Mouse (Mus musculus) myocyte (in vitro differentiated cells): ENCODE results near the gene Atp2a1. TPM values are rescaled to one million over a fixed set of nuclear protein-coding genes. Genes with fewer than 3 reads are reported as not detected.
"Not testable (repeated sequence)": the region's sequence is repeated elsewhere in the genome, so short reads cannot be mapped to it uniquely, and the experiment has no call there.

ENCODE experiments used
- H3K27me3 ChIP-seq: one replicate; pipeline ENCODE4 v1.6.1; 2011; ENCODE audit not compliant: control insufficient read depth, insufficient read depth, insufficient read length
- H3K36me3 ChIP-seq: one replicate; pipeline ENCODE4 v1.6.1; 2011; ENCODE audit not compliant: control insufficient read depth, insufficient read depth
- H3K4me2 ChIP-seq: one replicate; pipeline ENCODE4 v1.6.1; 2011; ENCODE audit warnings: low read depth, control low read depth
- H3K4me3 ChIP-seq: one replicate; pipeline ENCODE4 v1.5.1; 2011; ENCODE audit warnings: mild to moderate bottlenecking, control low read depth, moderate library complexity
- H3K79me2 ChIP-seq: one replicate; pipeline ENCODE4 v1.6.1; 2011; ENCODE audit not compliant: control insufficient read depth, insufficient read depth
- H3ac ChIP-seq: one replicate; pipeline ENCODE4 v1.6.1; 2011; ENCODE audit not compliant: control insufficient read depth, insufficient read length
- CEBPB ChIP-seq: IDR thresholded peaks from 2 replicates; pipeline ENCODE4 v1.6.1; 2011; ENCODE audit warnings: mild to moderate bottlenecking, moderate library complexity; ENCODE audit not compliant: poor library complexity, insufficient read depth, severe bottlenecking
- E2F4 ChIP-seq: IDR thresholded peaks from one replicate; pipeline ENCODE4 v1.6.1; 2011; ENCODE audit warnings: mild to moderate bottlenecking, control low read depth, moderate library complexity; ENCODE audit not compliant: insufficient read depth
- MAX ChIP-seq: IDR thresholded peaks from one replicate; pipeline ENCODE4 v1.6.1; 2011; ENCODE audit warnings: low read depth, mild to moderate bottlenecking, control low read depth
- MYOD1 ChIP-seq, 3 experiments: IDR thresholded peaks; one replicate each; pipeline ENCODE4 v1.6.1; 2011; ENCODE audit warnings: control low read depth in 2 of 3, low read depth in 2 of 3, mild to moderate bottlenecking in 2 of 3, moderate library complexity in 1 of 3; ENCODE audit not compliant: insufficient read length in 2 of 3, control insufficient read depth in 1 of 3
- MYOG ChIP-seq, 3 experiments: IDR thresholded peaks; one replicate each; pipeline ENCODE4 v1.6.1; 2011; ENCODE audit warnings: control low read depth in 2 of 3, low read depth in 2 of 3, mild to moderate bottlenecking in 2 of 3; ENCODE audit not compliant: insufficient read length in 2 of 3, control insufficient read depth in 1 of 3, insufficient read depth in 1 of 3
- POLR2A ChIP-seq: IDR thresholded peaks from one replicate; pipeline ENCODE4 v1.6.1; 2011; ENCODE audit warnings: low read depth, mild to moderate bottlenecking, control low read depth, moderate library complexity; ENCODE audit not compliant: insufficient read length
- POLR2AphosphoS2 ChIP-seq: IDR thresholded peaks from one replicate; pipeline ENCODE4 v1.6.1; 2011; ENCODE audit warnings: low read depth, control low read depth; ENCODE audit not compliant: insufficient read length
- REST ChIP-seq: IDR thresholded peaks from one replicate; pipeline ENCODE4 v1.6.1; 2011; ENCODE audit warnings: mild to moderate bottlenecking, control low read depth, moderate library complexity; ENCODE audit not compliant: insufficient read depth, insufficient read length
- SRF ChIP-seq: IDR thresholded peaks from one replicate; pipeline ENCODE4 v1.6.1; 2011; ENCODE audit warnings: low read depth; ENCODE audit not compliant: control insufficient read depth, insufficient read length
- TCF12 ChIP-seq: IDR thresholded peaks from one replicate; pipeline ENCODE4 v1.6.1; 2011; ENCODE audit warnings: mild to moderate bottlenecking, control low read depth; ENCODE audit not compliant: poor library complexity, insufficient read depth, severe bottlenecking
- TCF3 ChIP-seq: IDR thresholded peaks from one replicate; pipeline ENCODE4 v1.6.1; 2011; ENCODE audit warnings: low read depth, control low read depth; ENCODE audit not compliant: insufficient read length
- USF1 ChIP-seq: IDR thresholded peaks from one replicate; pipeline ENCODE4 v1.6.1; 2011; ENCODE audit warnings: low read depth, mild to moderate bottlenecking, control low read depth, moderate library complexity
- polyA plus RNA-seq: library from polyadenylated mRNA; unstranded; fragments of >200 nt; fragmentation: generic; extraction: Trizol; gene quantifications from one replicate; pipeline ENCODE4 v1.2.1, GENCODE M21; 2012; ENCODE audit warnings: missing spikeins

The Atp2a1 gene
- polyA plus RNA-seq, 1 experiment, result 1,699 TPM

- H3K4me2 ChIP-seq, result no peak overlapping the region
- H3K4me3 ChIP-seq, result no peak overlapping the region
- no peak overlapping the region for H3ac ChIP-seq
- peaks cover 48% of the 10 kb centered on the region for H3K79me2 ChIP-seq
- TF ChIP-seq POLR2A (no peak), POLR2AphosphoS2 (no peak), REST (no peak), E2F4 (no peak), MYOG (IDR thresholded peaks at IDR 0.05; ENCODE audit: control insufficient read depth in 1 of 3, insufficient read depth in 1 of 3, insufficient read length in 2 of 3, low read depth in 2 of 3) (no peak), USF1 (no peak), MYOD1 (IDR thresholded peaks at IDR 0.05; ENCODE audit: control insufficient read depth in 1 of 3, insufficient read length in 2 of 3, low read depth in 2 of 3) (no peak), MAX (no peak), CEBPB (no peak), SRF (no peak), TCF12 (no peak), TCF3 (no peak)
- H3K36me3 ChIP-seq, result peaks cover 73% of the 10 kb centered on the region
- H3K27me3 ChIP-seq, result no peaks in the 10 kb centered on the region
Measured at GRCm38 (mm10) chr7:126497966-126498365, 35.1 kb upstream of the Atp2a1 start.

GRCm38 (mm10) chr7:126496475-126496874 is 33.6 kb upstream of the Atp2a1 start:
- TF ChIP-seq POLR2AphosphoS2 (peak; percentile 45), REST (no peak), TCF12 (no peak)
- no peak overlapping the region for H3ac ChIP-seq
- no peak overlapping the region for H3K4me2 ChIP-seq
- H3K27me3 ChIP-seq, result no peaks in the 10 kb centered on the region
- peaks cover 73% of the 10 kb centered on the region for H3K36me3 ChIP-seq
- no peak overlapping the region for H3K4me3 ChIP-seq
- H3K79me2 ChIP-seq, result peaks cover 45% of the 10 kb centered on the region

- no peak overlapping the region for H3K4me3 ChIP-seq
Measured at GRCm38 (mm10) chr7:126494120-126494519, 31.2 kb upstream of the Atp2a1 start.

GRCm38 (mm10) chr7:126491973-126492372 is 29.1 kb upstream of the Atp2a1 start:
- no peaks in the 10 kb centered on the region for H3K27me3 ChIP-seq
- no peak overlapping the region for H3ac ChIP-seq
- TF ChIP-seq POLR2AphosphoS2, result no peak
- no peak for TF ChIP-seq TCF12
- no peak for TF ChIP-seq POLR2A
- TF ChIP-seq USF1, result no peak
- TF ChIP-seq CEBPB, result no peak
- no peak for TF ChIP-seq MYOG (IDR thresholded peaks at IDR 0.05; ENCODE audit: control insufficient read depth in 1 of 3, insufficient read depth in 1 of 3, insufficient read length in 2 of 3, low read depth in 2 of 3)
- no peak for TF ChIP-seq E2F4
- TF ChIP-seq REST, result no peak
- TF ChIP-seq TCF3, result no peak
- no peak for TF ChIP-seq MAX
- TF ChIP-seq MYOD1 (IDR thresholded peaks at IDR 0.05; ENCODE audit: control insufficient read depth in 1 of 3, insufficient read length in 2 of 3, low read depth in 2 of 3), result no peak
- TF ChIP-seq SRF, result no peak
- peaks cover 46% of the 10 kb centered on the region for H3K36me3 ChIP-seq
- peaks cover 14% of the 10 kb centered on the region for H3K79me2 ChIP-seq
- no peak overlapping the region for H3K4me3 ChIP-seq
- H3K4me2 ChIP-seq, result no peak overlapping the region

More at GRCm38 (mm10) chr7:126494120-126494519, 31.2 kb upstream of the Atp2a1 start:
- TF ChIP-seq MAX, result no peak
- peak; percentile 13 for TF ChIP-seq POLR2A
- no peak for TF ChIP-seq POLR2AphosphoS2
- Histone ChIP-seq H3K4me2 (no peak overlapping the region), H3K27me3 (no peaks in the 10 kb centered on the region), H3K36me3 (peaks cover 65% of the 10 kb centered on the region), H3ac (no peak overlapping the region), H3K79me2 (peaks cover 21% of the 10 kb centered on the region)

GRCm38 (mm10) chr7:126491005-126491404 is 28.1 kb upstream of the Atp2a1 start:
- peaks cover 37% of the 10 kb centered on the region for H3K36me3 ChIP-seq
- peaks cover 14% of the 10 kb centered on the region for H3K79me2 ChIP-seq
- H3K4me2 ChIP-seq, result no peak overlapping the region
- H3K27me3 ChIP-seq, result no peaks in the 10 kb centered on the region
- no peak overlapping the region for H3K4me3 ChIP-seq
- TF ChIP-seq USF1 (no peak), POLR2A (peak; percentile 5)
- H3ac ChIP-seq, result no peak overlapping the region

GRCm38 (mm10) chr7:126487617-126488385 is 24.9 kb upstream of the Atp2a1 start:
- H3K27me3 ChIP-seq, result not testable (repeated sequence)
- H3ac ChIP-seq, result peak overlapping the region; percentile 84
- peak overlapping the region; percentile 58 for H3K4me3 ChIP-seq
- H3K4me2 ChIP-seq, result peak overlapping the region; percentile 93
- peaks cover 14% of the 10 kb centered on the region for H3K79me2 ChIP-seq
- H3K36me3 ChIP-seq, result peaks cover 11% of the 10 kb centered on the region
